Mouse (Mus musculus): ENCODE measurements around the gene Maco1. TPM values are rescaled to one million over a fixed set of nuclear protein-coding genes. Genes with fewer than 3 reads are reported as not detected.

Maco1 gene
- polyA plus RNA-seq (2015; fragmentation: Nextera tagmentation; extraction: Ambion mirVana) = 21.2 and 21.9 TPM in 2 replicates

DNA sequence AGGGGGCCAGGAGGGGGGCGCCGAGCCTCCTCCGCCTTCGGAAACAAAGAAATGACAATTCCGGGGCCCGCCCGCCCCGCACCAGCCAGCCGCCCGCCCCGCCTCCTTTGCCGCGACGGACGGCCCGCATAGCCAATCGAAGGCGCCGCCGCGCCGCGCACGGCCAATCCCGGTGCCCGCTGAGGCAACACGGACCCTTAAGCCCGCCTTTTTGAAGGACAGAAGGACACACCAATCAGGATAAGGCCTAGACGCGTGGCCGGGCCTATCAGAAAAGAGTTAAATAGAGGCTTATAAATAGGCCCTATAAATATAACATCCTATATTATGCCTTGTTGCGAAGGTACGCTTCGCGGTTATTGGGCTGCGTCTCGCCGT is at the start of gene Maco1:
Maco1 (minus strand) TSS at position 87 of the 378 bp plus-strand sequence.

GRCm38 (mm10) chr4:134863937-134864729 is 11.0 kb upstream of the Maco1 start, which contains the start of gene Rhd:
Gene Rhd (plus strand): TSS chr4:134864536.

DNA sequence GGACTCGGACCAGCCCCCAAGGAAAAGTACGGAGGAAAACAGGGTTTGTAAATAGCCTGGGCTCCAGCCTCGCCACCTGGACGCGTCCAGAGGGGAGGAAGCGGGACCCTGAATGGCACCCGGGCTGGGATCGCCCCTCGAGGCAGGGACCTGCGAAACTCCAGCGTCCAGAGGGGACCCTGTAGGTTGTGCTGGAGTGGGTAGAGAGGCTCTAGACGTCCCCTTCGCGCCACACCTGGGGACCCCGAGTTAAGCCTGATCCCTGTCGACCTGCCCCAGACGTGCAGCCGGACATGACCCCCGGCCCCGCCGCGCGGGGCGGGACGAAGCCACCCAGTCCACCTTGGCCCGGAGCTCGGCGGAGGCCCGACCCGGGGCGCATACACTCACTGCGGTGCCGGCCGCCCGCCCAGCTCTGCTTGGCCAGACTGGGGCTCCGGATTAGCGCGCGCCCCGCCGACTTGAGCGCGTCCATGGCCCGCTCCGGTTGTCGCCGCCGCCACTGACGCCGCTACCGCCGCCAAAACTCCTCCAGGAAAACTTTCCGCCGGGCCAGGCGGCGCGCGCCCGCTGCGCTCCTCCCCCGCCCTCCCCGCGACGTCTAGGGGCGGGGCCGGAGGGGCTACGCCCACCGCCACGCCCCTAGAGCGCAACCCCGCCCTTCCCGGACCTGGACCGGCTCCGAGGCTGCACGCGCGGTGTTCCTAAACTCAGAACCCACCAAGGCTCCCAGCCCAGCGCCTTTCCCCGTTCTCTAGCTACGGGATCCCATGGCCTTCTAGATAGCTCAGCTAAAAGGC is 85.5 kb downstream of the Maco1 start, which contains the start of gene Ldlrap1:
Ldlrap1 (minus strand) TSS at position 599 of the 800 bp plus-strand sequence.

Other genes with a start within 250 kb of the Maco1 start
- 3.2 and 3.6 TPM in 2 replicates for gene Man1c1, start 149.1 kb downstream of the Maco1 start, polyA plus RNA-seq (2015; fragmentation: Nextera tagmentation; extraction: Ambion mirVana)
- 10.1 and 13.5 TPM in 2 replicates for gene Ldlrap1, start 85.3 kb downstream of the Maco1 start, polyA plus RNA-seq (2015; fragmentation: Nextera tagmentation; extraction: Ambion mirVana)
- gene Rhd, start 11.2 kb upstream of the Maco1 start, polyA plus RNA-seq (2015; fragmentation: Nextera tagmentation; extraction: Ambion mirVana) = 0.62 and 0.78 TPM in 2 replicates
- 122 and 136 TPM in 2 replicates for gene Tmem50a, start 61.7 kb upstream of the Maco1 start, polyA plus RNA-seq (2015; fragmentation: Nextera tagmentation; extraction: Ambion mirVana)
- gene Rsrp1, start 70.2 kb upstream of the Maco1 start, polyA plus RNA-seq (2015; fragmentation: Nextera tagmentation; extraction: Ambion mirVana) = 203 and 238 TPM in 2 replicates
- gene Syf2, start 77.6 kb upstream of the Maco1 start, polyA plus RNA-seq (2015; fragmentation: Nextera tagmentation; extraction: Ambion mirVana) = 72.0 and 80.9 TPM in 2 replicates

Measured in skeletal muscle tissue, postnatal 0 days (tissue).